Mouse (Mus musculus) ES-E14 (cell line): ENCODE measurements around the gene Msh2. TPM values are rescaled to one million over a fixed set of nuclear protein-coding genes. Genes with fewer than 3 reads are reported as not detected.

ENCODE experiments used
- DNase-seq: peaks from one replicate; pipeline ENCODE4 v3.0.0-alpha.2; 2013; ENCODE audit warnings: low read depth, low spot score
- H3K27ac ChIP-seq: 2 replicates; pipeline ENCODE4 v1.5.1; 2012; ENCODE audit warnings: low read depth, mild to moderate bottlenecking, low read length, moderate library complexity, mixed read lengths; ENCODE audit not compliant: poor library complexity, insufficient read depth, severe bottlenecking
- H3K36me3 ChIP-seq: 2 replicates; pipeline ENCODE4 v1.6.1; 2012; ENCODE audit warnings: mild to moderate bottlenecking, low read length, moderate library complexity, mixed read lengths; ENCODE audit not compliant: control insufficient read depth, poor library complexity, insufficient read depth, severe bottlenecking
- H3K4me1 ChIP-seq, 2 experiments: fragments of 150-350 bp in 1 of 2; sonication (generic) in 1 of 2; 2 replicates each; pipeline ENCODE4 v1.6.1; 2012; ENCODE audit warnings: low read length in 2 of 2, mild to moderate bottlenecking in 1 of 2, mixed read lengths in 1 of 2; ENCODE audit not compliant: control insufficient read depth in 2 of 2, insufficient read depth in 2 of 2, poor library complexity in 1 of 2
- H3K4me3 ChIP-seq, 2 experiments: fragments of 150-350 bp in 1 of 2; sonication (generic) in 1 of 2; 2 replicates each; pipeline ENCODE4 v1.5.1; 2012; ENCODE audit warnings: low read length in 2 of 2, low read depth in 1 of 2, mild to moderate bottlenecking in 1 of 2, mixed read lengths in 1 of 2; ENCODE audit not compliant: insufficient read depth in 1 of 2, poor library complexity in 1 of 2, severe bottlenecking in 1 of 2
- H3K9ac ChIP-seq: 2 replicates; pipeline ENCODE4 v1.6.1; 2012; ENCODE audit warnings: low read depth, mild to moderate bottlenecking, low read length, mixed read lengths; ENCODE audit not compliant: poor library complexity, insufficient read depth, severe bottlenecking
- H3K9me3 ChIP-seq: fragments of 150-350 bp; sonication (generic); 2 replicates; pipeline ENCODE4 v1.6.1; 2012; ENCODE audit warnings: low read depth, mild to moderate bottlenecking, low read length; ENCODE audit not compliant: control insufficient read depth, insufficient read depth
- CHD2 ChIP-seq: IDR thresholded peaks from 2 replicates; pipeline ENCODE4 v1.6.1; 2014; ENCODE audit warnings: mild to moderate bottlenecking, low read depth, low read length, inconsistent platforms
- HCFC1 ChIP-seq: IDR thresholded peaks from 2 replicates; pipeline ENCODE4 v1.6.1; 2012; ENCODE audit warnings: low read length, inconsistent platforms, borderline replicate concordance; ENCODE audit not compliant: insufficient read depth
- MAFK ChIP-seq: IDR thresholded peaks from 2 replicates; pipeline ENCODE4 v1.6.1; 2014; ENCODE audit warnings: mild to moderate bottlenecking, low read depth, low read length, inconsistent platforms; ENCODE audit not compliant: insufficient read depth
- ZC3H11A ChIP-seq: IDR thresholded peaks from 2 replicates; pipeline ENCODE4 v1.6.1; 2012; ENCODE audit warnings: low read depth, mild to moderate bottlenecking, inconsistent platforms, low read length, borderline replicate concordance
- ZNF384 ChIP-seq: IDR thresholded peaks from 2 replicates; pipeline ENCODE4 v1.6.1; 2012; ENCODE audit warnings: low read depth, low read length, inconsistent platforms
- in situ Hi-C, 2 experiments: fragments of 600-800 bp; cut with MboI; formaldehyde crosslinking; loops; one replicate each; pipeline ENCODE4 v1.15.1; 2025; ENCODE audit warnings: low sequenced_read_pairs in 2 of 2, inconsistent platforms in 1 of 2; ENCODE audit not compliant: unreplicated experiment in 2 of 2
- total RNA-seq: library from RNA; depleted of rRNA; stranded (reverse); fragments of 300-350 nt; gene quantifications from 2 replicates; pipeline ENCODE4 v1.2.3, GENCODE M21; 2012

Gene Msh2
- total RNA-seq, 1 experiment: 120 TPM

DNA sequence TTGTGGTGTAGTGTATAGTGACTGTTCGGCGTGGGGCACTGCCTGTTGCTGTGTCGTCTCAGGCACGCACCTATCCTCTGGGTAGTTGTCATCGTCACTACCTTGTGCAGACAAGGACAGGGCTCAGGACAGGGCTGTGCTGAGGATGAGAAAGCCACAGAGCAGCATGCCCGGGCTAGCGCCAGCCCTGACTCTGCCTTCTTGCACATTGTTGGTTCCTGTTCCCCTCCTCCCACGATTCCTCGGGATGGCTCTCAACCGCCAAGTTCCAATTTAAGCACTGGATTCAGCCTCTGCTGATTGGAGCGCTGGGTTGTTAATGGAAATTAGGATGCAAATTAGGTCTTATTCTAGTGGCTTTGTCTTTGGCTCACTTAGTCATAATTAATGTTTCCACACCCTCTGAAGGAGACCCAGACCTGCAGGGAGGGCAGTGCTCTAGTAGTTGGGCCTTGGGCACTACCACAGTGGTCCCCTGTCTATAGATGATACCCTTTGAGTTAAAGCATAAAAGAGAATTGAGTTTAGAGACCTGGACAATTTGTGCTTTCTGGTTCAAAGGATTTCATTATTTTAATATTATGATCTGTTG, 23.8 kb downstream of the Msh2 start:
- H3K9me3 ChIP-seq: no peaks in the 10 kb centered on the region
- H3K4me1 ChIP-seq: peaks cover 10 to 34% of the 10 kb centered on the region in 2 experiments; a peak in 3 of 4 replicates
- H3K9ac ChIP-seq: peak overlapping the region; percentile 34; the same call in 1 of the 2 replicates
- DNase-seq: peak; percentile 53
- no peak overlapping the region for H3K4me3 ChIP-seq
- in situ Hi-C loops: no loop called here
- TF ChIP-seq HCFC1 (no peak), ZNF384 (no peak), CHD2 (no peak), ZC3H11A (no peak), MAFK (no peak)
- H3K27ac ChIP-seq: peak overlapping the region; percentile 96
- peaks cover 55% of the 10 kb centered on the region for H3K36me3 ChIP-seq

DNA sequence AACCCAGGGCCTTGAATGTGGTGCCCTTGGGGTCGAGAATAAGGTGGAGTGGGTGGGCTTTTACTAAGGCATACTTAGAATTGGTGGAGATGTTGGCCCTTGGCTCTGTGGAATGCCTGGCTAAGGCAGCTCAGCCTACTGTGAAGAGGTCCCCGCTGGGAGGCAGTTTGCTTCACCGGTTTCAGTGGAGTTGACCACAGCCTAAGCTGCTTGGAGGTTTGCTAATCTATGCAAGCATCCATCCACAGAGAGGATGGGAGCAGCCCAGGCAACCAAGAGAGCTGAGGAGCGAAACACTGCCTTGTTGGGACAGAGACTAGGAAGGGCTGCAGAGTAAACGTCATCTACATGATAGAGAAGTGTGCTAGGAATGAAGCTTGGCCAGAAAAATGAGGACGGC, 24.7 kb downstream of the Msh2 start:
- peak overlapping the region; percentile 41; the same call in 1 of the 2 replicates for H3K27ac ChIP-seq
- peaks cover 59% of the 10 kb centered on the region for H3K36me3 ChIP-seq
- no peak for TF ChIP-seq ZNF384
- no peak for TF ChIP-seq MAFK
- no peak for TF ChIP-seq ZC3H11A
- no peak for TF ChIP-seq HCFC1
- TF ChIP-seq CHD2: no peak
- H3K4me1 ChIP-seq: peaks cover 10 to 36% of the 10 kb centered on the region in 2 experiments; a peak in 3 of 4 replicates
- no peaks in the 10 kb centered on the region for H3K9me3 ChIP-seq
- H3K4me3 ChIP-seq: no peak overlapping the region
- peak overlapping the region; percentile 35; the same call in 1 of the 2 replicates for H3K9ac ChIP-seq
- in situ Hi-C loops: no loop called here
- no peak for DNase-seq

DNA sequence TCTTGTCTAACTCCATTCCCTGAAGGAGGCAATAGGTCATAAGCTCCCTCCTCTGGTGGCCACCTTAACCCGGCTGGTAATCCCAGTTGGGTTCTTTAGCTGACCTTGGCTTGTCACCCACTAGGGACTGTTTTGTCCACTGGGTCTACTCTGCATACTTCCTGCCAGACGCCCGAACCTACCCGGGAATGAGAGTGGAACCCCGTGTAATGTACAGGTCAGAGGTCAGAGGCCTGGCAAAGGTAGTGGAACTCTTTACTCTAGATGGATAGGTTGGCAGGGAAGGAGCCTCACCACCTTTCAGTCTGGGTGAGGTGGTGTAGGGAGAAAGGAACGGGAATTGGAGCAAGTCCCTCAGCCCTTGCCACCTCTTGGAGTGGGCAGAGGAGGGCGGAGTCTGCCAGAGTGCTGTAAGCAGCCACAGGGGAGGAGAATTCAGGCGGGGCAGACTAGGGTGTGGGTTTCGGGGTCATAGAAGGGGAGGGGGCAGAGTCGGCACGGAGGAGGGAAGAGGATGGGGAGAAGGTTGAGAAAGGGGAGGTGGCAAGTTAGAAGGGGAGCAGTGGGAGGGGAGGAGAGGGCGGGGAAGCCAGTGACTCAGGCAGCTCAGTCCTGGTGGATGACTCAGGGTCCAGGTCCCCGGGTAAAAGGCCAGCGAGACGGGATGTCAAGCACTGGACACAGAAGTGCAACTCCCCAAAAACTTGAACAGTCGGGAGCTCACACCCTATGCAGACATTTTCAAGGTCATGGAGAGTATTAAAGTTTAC, 27.1 kb downstream of the Msh2 start:
- H3K9ac ChIP-seq: no peak overlapping the region
- in situ Hi-C loops: no loop called here
- no peak overlapping the region for H3K27ac ChIP-seq
- TF ChIP-seq ZC3H11A (no peak), ZNF384 (no peak), CHD2 (no peak), HCFC1 (no peak), MAFK (no peak)
- H3K36me3 ChIP-seq: peaks cover 62% of the 10 kb centered on the region
- no peaks in the 10 kb centered on the region for H3K9me3 ChIP-seq
- H3K4me3 ChIP-seq: no peak overlapping the region; a peak in 1 of 4 replicates
- no peak for DNase-seq
- peaks cover 10 to 42% of the 10 kb centered on the region in 2 experiments; a peak in 3 of 4 replicates for H3K4me1 ChIP-seq

DNA sequence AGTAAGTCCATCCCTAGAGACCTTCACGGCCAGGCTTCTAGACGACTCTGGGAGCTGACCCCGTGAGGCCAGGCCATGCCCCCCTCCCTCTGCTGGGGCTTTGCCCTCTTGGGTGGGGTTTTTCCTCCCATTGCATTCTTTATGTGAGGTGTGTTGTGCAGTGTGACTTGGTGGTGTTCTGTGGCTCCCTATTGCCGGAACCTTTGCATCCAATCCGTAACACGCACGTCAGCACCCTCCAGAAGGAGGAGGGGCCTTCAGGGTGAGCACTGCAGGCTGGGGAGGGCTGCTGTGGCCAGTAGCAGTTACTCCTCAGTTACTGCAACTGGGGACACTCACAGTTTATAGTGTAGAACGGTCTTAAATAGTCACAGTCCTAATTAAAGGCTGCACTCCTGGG, 28.0 kb downstream of the Msh2 start:
- Histone ChIP-seq H3K27ac (no peak overlapping the region), H3K9me3 (no peaks in the 10 kb centered on the region), H3K4me1 (peaks cover 10 to 43% of the 10 kb centered on the region in 2 experiments; a peak in 3 of 4 replicates), H3K36me3 (peaks cover 64% of the 10 kb centered on the region), H3K9ac (no peak overlapping the region), H3K4me3 (no peak overlapping the region)
- in situ Hi-C loops: no loop called here
- DNase-seq: no peak
- no peak for TF ChIP-seq ZC3H11A
- TF ChIP-seq MAFK: no peak
- TF ChIP-seq ZNF384: no peak
- no peak for TF ChIP-seq CHD2
- TF ChIP-seq HCFC1: no peak
